Mouse (Mus musculus) G1E (cell line): ENCODE data around the gene Hddc3. TPM values are rescaled to one million over a fixed set of nuclear protein-coding genes. Genes with fewer than 3 reads are reported as not detected.

Source experiments
- ATAC-seq: 2 replicates; pipeline ENCODE4 v1.8.0; 2016; ENCODE audit warnings: mild to moderate bottlenecking; ENCODE audit not compliant: insufficient number of reproducible peaks, poor library complexity, low FRiP score, severe bottlenecking; ENCODE audit errors: extremely low read depth
- DNase-seq: peaks from one replicate; pipeline ENCODE4 v3.0.0; 2012; ENCODE audit warnings: low spot score
- H3K27me3 ChIP-seq: 2 replicates; pipeline ENCODE4 v1.6.1; 2012; ENCODE audit warnings: mild to moderate bottlenecking, low read length, inconsistent platforms; ENCODE audit not compliant: insufficient read depth
- H3K36me3 ChIP-seq: replicated peaks from 2 replicates; pipeline ENCODE3; 2012; ENCODE audit warnings: mild to moderate bottlenecking, inconsistent platforms
- H3K4me1 ChIP-seq: 2 replicates; pipeline ENCODE4 v1.6.1; 2012; ENCODE audit warnings: low read depth, low read length, inconsistent platforms, mixed read lengths; ENCODE audit not compliant: insufficient read depth
- H3K4me3 ChIP-seq: 2 replicates; pipeline ENCODE4 v1.5.1; 2012; ENCODE audit warnings: low read depth, mild to moderate bottlenecking, inconsistent platforms, low read length, moderate library complexity, mixed read lengths
- H3K9me3 ChIP-seq: replicated peaks from 2 replicates; pipeline ENCODE4 v1.6.1; 2012; ENCODE audit warnings: inconsistent platforms
- CTCF ChIP-seq: IDR thresholded peaks from 2 replicates; pipeline ENCODE4 v1.5.1; 2012; ENCODE audit warnings: low read depth, low read length, inconsistent platforms, mixed read lengths
- GATA1 ChIP-seq: IDR thresholded peaks from 2 replicates; pipeline ENCODE4 v1.6.1; 2012; ENCODE audit warnings: borderline replicate concordance, low read length, inconsistent platforms, mixed read lengths
- GATA2 ChIP-seq: IDR thresholded peaks from 2 replicates; pipeline ENCODE4 v1.6.1; 2012; ENCODE audit warnings: low read depth, low read length, inconsistent platforms, borderline replicate concordance
- POLR2AphosphoS5 ChIP-seq: IDR thresholded peaks from 2 replicates; pipeline ENCODE4 v1.6.1; 2012; ENCODE audit warnings: low read depth, low read length, inconsistent platforms; ENCODE audit not compliant: insufficient replicate concordance
- TAL1 ChIP-seq: conservative IDR thresholded peaks from 2 replicates; pipeline ENCODE4 v1.6.1; 2012; ENCODE audit warnings: low read depth, low read length, inconsistent platforms, mixed read lengths
- polyA plus RNA-seq: library from polyadenylated mRNA; stranded (reverse); fragments of >175 nt; gene quantifications from 2 replicates; pipeline ENCODE4 v1.2.3, GENCODE M21; 2012
- total RNA-seq, 2 experiments: library from RNA; stranded (forward) in 1 of 2; stranded (reverse) in 1 of 2; fragments of 200-1000 nt in 1 of 2; fragments of >200 nt in 1 of 2; fragmentation: Nextera tagmentation in 1 of 2; gene quantifications; 2 replicates each; pipeline ENCODE4 v1.2.3; 2014 to 2017

Hddc3 gene
- total and polyA plus RNA-seq, 3 experiments = 55.0 to 124 (median 64.8) TPM

- peaks cover 77% of the 10 kb centered on the region for H3K36me3 ChIP-seq
- TF ChIP-seq TAL1 (no peak), GATA1 (no peak), POLR2AphosphoS5 (no peak), GATA2 (no peak), CTCF (no peak)
- no peaks in the 10 kb centered on the region for H3K27me3 ChIP-seq
- DNase-seq = no peak
- ATAC-seq = no peak
- peaks cover 34% of the 10 kb centered on the region for H3K4me1 ChIP-seq
- H3K9me3 ChIP-seq = no peaks in the 10 kb centered on the region
- no peak overlapping the region for H3K4me3 ChIP-seq
Observed at GRCm38 (mm10) chr7:80299568-80299967, 43.3 kb upstream of the Hddc3 start.

- Histone ChIP-seq H3K9me3 (no peaks in the 10 kb centered on the region), H3K36me3 (peaks cover 94% of the 10 kb centered on the region), H3K4me1 (peaks cover 30% of the 10 kb centered on the region), H3K4me3 (no peak overlapping the region), H3K27me3 (no peaks in the 10 kb centered on the region)
- DNase-seq (no peak), ATAC-seq (no peak)
- TF ChIP-seq POLR2AphosphoS5 (no peak), TAL1 (no peak), GATA2 (no peak), CTCF (no peak), GATA1 (no peak)
Observed at GRCm38 (mm10) chr7:80301522-80301921, 41.4 kb upstream of the Hddc3 start.

GRCm38 (mm10) chr7:80307766-80308165, 35.1 kb upstream of the Hddc3 start:
- Histone ChIP-seq H3K27me3 (no peaks in the 10 kb centered on the region), H3K36me3 (peaks cover 99% of the 10 kb centered on the region), H3K9me3 (no peaks in the 10 kb centered on the region), H3K4me1 (peaks cover 3% of the 10 kb centered on the region; the same call in 1 of the 2 replicates), H3K4me3 (no peak overlapping the region)
- TF ChIP-seq CTCF = no peak
- no peak for TF ChIP-seq TAL1
- TF ChIP-seq GATA1 = no peak
- TF ChIP-seq GATA2 = no peak
- no peak for TF ChIP-seq POLR2AphosphoS5
- DNase-seq (no peak), ATAC-seq (no peak)

GRCm38 (mm10) chr7:80310771-80311170, 32.1 kb upstream of the Hddc3 start:
- no peak for TF ChIP-seq CTCF
- TF ChIP-seq TAL1 = no peak
- no peak for TF ChIP-seq GATA1
- TF ChIP-seq GATA2 = no peak
- no peak for TF ChIP-seq POLR2AphosphoS5
- Histone ChIP-seq H3K36me3 (peaks cover 98% of the 10 kb centered on the region), H3K4me3 (no peak overlapping the region), H3K27me3 (no peaks in the 10 kb centered on the region), H3K9me3 (no peaks in the 10 kb centered on the region), H3K4me1 (peaks cover 14% of the 10 kb centered on the region)
- ATAC-seq = no peak
- DNase-seq = no peak

- TF ChIP-seq TAL1 (no peak), GATA2 (no peak), POLR2AphosphoS5 (no peak), CTCF (no peak), GATA1 (no peak)
- Histone ChIP-seq H3K27me3 (no peaks in the 10 kb centered on the region), H3K4me3 (no peak overlapping the region), H3K4me1 (peaks cover 26% of the 10 kb centered on the region), H3K36me3 (peaks cover 93% of the 10 kb centered on the region), H3K9me3 (no peaks in the 10 kb centered on the region)
- DNase-seq (no peak), ATAC-seq (no peak)
Observed at GRCm38 (mm10) chr7:80315733-80316132, 27.2 kb upstream of the Hddc3 start.

GRCm38 (mm10) chr7:80317439-80318115, 25.3 kb upstream of the Hddc3 start:
- peaks cover 85% of the 10 kb centered on the region for H3K36me3 ChIP-seq
- H3K4me1 ChIP-seq = peaks cover 38% of the 10 kb centered on the region
- no peaks in the 10 kb centered on the region for H3K9me3 ChIP-seq
- ATAC-seq (no peak), DNase-seq (no peak)
- no peak overlapping the region for H3K4me3 ChIP-seq
- no peaks in the 10 kb centered on the region for H3K27me3 ChIP-seq
- TF ChIP-seq GATA2 = no peak
- no peak for TF ChIP-seq CTCF
- TF ChIP-seq TAL1 = no peak
- no peak for TF ChIP-seq POLR2AphosphoS5
- no peak for TF ChIP-seq GATA1

GRCm38 (mm10) chr7:80318670-80319069, 24.2 kb upstream of the Hddc3 start:
- peaks cover 74% of the 10 kb centered on the region for H3K36me3 ChIP-seq
- DNase-seq (no peak), ATAC-seq (no peak)
- no peak overlapping the region for H3K4me3 ChIP-seq
- H3K4me1 ChIP-seq = peaks cover 40% of the 10 kb centered on the region
- TF ChIP-seq GATA2 = no peak
- TF ChIP-seq CTCF = no peak
- no peak for TF ChIP-seq TAL1
- no peak for TF ChIP-seq GATA1
- TF ChIP-seq POLR2AphosphoS5 = no peak
- no peaks in the 10 kb centered on the region for H3K27me3 ChIP-seq
- no peaks in the 10 kb centered on the region for H3K9me3 ChIP-seq
